Mouse (Mus musculus) cerebellum, adult 11 months (tissue): Measurements from ENCODE around the gene Adam3.

ENCODE experiments used
- DNase-seq: peaks from one replicate; pipeline ENCODE4 v3.0.0; 2022

The Adam3 gene

DNA sequence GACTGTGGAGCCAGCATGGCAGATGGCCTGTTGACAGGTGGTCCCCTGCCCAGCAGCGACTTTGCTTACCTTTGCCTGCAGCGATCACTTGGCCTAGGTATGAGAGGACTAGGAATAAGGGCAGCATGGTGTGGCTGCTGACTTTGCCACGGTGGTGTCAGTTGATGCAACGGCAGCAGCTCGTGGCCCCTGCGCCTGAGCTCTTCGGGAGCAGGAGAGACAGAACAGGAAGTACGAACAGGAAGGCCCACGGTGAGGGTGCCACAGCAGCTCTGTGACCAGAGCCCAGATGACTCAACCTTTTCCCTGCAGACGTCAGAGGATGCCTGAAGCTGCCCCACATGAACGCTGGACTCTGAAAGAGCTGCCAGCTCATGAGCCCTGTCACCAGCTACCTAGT, at the start of gene Adam3:
Adam3 (minus strand) TSS at position 223 of the 400 bp plus-strand sequence.
- no peak for DNase-seq

DNA sequence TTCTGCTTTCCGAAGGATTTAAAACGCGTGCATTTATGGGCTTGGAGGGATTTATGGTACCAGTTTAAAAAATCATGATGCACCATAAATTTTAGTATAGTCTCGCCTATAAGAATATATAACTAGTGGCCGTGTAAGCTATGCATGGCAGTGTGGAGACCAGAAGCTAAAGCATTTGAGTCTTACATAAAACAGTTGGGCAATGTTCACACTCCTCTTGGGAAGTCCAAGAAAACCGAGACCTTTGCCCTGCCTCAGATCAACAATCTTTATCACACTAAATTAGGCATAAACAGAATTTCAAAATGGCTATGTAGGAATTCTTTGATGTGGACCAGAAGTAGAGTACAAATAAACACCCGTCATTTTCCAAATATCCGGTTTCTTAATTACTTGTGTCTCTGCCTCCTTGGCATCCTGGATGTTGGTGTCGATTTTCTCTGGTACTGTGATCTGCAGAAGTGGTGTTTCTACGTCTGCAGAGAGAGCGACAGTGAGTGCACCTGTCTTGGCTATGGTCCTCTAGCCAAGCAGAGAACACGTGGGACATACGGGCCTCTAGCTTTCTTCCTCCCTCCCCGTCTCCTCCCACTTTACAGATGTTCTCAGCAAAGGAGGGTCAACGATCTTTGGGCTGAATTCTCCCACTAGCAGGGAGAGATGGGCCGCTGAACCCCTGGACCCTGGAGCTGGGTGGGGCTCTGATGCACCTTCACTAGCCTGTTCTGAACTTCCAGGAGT, 596 bp downstream of the Adam3 start:
- no peak for DNase-seq
